Mouse (Mus musculus) neural tube, embryonic 10.5 days (tissue): ENCODE measurements around the gene Kcnb1.

Experiments used
- DNase-seq: peaks from one replicate; pipeline ENCODE4 v3.0.0-alpha.2; 2017; ENCODE audit warnings: low spot score; ENCODE audit errors: extremely low spot score

The Kcnb1 gene

DNA sequence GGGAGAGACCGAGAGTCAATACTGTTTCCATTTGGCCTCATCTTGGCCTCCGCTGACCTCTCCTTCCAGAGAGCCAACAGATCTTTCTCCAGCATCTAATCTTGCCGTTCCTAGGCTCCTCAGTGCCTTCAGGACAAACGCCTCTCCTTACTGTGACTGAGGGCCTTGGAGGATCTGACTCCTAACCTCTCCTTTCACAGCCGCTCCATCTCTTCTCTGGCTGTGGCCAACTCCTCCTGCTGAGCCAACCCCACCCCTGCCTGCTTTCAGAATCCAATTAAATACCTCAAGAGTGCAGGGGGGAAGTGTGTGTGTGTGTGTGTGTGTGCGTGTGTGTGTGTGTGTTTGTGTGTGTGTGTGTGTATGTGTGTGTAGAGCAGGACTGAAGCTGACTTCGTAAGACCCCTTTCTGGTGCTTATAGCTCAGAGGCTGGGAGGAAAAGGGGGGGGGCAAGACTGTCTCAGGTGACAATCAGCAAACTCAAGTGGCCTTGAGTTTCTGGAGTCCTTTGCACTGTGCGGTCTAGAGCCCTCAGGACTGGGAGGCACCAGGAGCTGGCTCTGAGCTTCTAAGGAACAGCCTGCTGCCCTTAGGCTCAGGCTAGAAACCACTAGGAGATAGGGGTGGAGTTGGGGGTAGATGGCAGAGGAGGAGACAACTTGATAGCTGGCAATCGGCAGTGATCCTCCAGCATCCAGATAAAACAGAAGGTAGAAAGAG lies 59.7 kb downstream of the Kcnb1 start:
- DNase-seq: peak; percentile 23

GRCm38 (mm10) chr2:167129608-167129955 lies 60.4 kb downstream of the Kcnb1 start:
- peak; percentile 47 for DNase-seq

GRCm38 (mm10) chr2:167128699-167129607 lies 61.0 kb downstream of the Kcnb1 start:
- DNase-seq: peak; percentile 18

DNA sequence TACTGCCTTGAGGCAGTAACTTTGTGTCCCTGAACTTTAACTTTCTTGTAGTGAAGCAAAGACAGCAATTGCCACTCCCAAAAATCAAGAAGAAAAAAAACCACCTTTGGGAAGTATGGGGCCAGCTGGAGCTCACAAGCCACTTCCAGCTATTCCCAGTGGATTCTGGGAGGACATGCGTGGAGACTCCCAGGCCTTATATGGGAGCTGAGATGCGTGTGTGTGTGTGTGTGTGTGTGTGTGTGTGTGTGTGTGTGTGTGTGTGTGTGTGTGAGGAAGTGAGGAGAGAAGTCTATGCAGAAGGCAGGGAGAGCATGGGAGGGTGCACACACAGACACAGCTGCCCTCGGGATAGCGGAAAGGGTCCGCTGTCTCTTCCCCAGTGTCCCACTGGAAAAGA lies 62.6 kb downstream of the Kcnb1 start:
- no peak for DNase-seq

- DNase-seq: no peak
These were observed 64.2 kb downstream of the Kcnb1 start for GRCm38 (mm10) chr2:167125781-167126180.

GRCm38 (mm10) chr2:167123936-167124335 lies 66.0 kb downstream of the Kcnb1 start:
- DNase-seq: no peak

GRCm38 (mm10) chr2:167122737-167123136 lies 67.2 kb downstream of the Kcnb1 start:
- DNase-seq: no peak

DNA sequence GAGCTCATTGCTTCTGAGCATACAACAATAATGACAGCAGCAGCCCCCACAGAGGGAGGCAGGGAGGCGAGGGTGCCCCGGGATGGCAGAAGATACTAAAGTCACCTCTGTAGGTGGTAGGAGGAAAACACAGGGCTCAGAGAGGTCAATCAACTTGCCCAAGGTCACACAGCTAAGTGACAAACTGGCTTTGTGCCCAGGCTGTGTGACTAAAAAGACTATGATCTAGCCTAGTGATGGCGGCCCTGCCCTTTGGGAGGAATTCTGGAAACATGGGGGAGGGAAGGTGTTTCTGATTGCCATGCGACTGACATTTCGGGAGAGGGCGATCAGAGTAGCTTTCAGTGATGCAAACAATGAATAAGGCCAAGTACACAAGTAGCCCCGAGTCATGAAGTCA lies 68.0 kb downstream of the Kcnb1 start:
- DNase-seq: no peak

- DNase-seq: no peak
These were observed 68.7 kb downstream of the Kcnb1 start for GRCm38 (mm10) chr2:167121228-167121627.

- DNase-seq: no peak
These were observed 69.6 kb downstream of the Kcnb1 start for GRCm38 (mm10) chr2:167120186-167120830.

DNA sequence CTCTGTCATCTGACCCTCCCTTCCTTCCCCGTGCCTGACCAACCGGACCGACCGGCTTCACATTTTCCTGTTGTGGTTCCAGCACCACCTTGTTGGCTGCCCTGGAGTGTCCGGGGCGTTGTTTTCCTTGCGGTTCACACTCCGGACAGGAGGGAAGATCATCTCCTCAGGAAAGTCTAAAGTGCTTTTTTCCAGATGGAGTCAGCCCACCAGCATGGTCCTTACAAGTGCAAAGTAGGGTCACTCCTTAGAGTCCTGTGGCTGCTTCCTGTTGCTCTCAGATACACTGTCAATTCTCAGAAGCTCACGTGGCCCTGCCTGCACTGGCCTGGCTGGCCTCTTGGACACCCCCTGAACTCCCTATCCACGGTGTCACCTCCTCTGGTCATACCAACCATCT lies 71.9 kb downstream of the Kcnb1 start:
- DNase-seq: no peak

- DNase-seq: peak; percentile 92
These were observed 77.2 kb downstream of the Kcnb1 start for GRCm38 (mm10) chr2:167112737-167113136.

GRCm38 (mm10) chr2:167112259-167112658 lies 77.7 kb downstream of the Kcnb1 start:
- DNase-seq: no peak

DNA sequence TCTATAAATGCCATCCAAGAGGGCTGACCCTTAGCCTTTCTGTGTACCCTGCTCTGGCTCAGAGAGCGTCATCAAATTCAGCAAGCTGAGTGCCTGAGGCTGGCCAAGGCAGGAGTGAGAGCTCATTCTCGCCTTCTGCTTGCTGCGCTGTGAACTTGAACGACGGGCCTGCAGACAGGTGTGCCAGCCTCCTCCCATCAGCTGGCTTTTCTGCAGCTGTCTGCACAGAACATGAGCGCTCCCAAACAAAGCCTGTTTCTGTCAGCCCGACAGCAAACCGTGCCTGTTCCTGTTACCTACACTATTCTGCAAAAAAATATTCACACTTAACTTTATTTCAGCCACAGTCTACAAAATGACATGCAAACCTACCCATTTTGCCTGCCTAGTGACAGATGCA lies 80.4 kb downstream of the Kcnb1 start:
- DNase-seq: no peak

DNA sequence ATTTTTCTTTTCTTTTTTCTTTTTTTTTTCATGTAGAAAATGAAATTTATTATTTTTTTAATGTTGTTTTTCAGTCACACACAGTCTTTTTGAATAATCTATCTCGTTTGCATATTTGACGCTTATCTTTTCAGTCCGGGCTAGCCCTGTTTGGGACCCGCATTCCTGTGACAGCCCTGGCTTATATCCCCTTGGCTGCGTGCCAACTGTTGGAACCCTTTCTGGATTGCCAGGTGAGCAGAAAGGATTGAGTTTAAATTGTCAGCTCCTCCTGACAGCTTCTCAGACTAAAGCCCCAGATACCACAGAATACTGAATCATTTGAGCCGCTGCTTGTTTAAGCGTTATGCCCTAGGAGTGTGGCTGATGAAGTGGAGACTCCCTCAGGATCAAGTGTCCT lies 86.4 kb downstream of the Kcnb1 start:
- DNase-seq: no peak

DNA sequence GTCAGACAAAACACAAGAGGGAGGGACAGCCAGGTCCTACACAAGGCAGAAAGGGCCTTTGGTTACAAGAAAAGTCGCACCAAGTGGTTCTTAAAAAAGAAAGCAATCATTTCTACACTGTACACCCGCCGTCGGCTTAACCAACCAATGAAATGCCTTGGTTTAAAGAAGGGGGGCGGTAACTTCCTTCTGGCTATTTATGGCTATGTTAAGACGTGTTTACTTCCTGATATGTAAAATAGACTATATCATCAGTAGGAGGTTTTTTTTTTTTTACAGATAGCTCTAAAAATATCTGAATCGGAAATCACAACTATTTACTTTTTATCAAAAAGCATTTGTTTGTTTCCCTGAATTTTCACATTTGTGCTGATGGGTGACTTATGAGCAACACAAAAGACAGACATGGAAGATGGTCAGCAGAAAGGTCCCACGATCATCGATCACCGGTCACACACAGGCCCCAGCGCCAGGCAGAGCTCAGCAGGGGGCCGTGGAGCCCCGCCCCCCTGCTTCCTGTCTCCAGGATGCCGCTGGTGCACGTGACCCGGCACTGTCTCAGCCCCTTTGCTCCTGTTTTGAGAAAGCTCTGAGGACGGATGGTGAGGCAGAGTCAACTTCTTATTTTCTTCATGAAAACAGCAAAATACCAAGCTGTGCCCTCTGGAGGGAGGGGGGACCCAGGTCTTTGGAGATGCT lies 88.1 kb downstream of the Kcnb1 start:
- no peak for DNase-seq

DNA sequence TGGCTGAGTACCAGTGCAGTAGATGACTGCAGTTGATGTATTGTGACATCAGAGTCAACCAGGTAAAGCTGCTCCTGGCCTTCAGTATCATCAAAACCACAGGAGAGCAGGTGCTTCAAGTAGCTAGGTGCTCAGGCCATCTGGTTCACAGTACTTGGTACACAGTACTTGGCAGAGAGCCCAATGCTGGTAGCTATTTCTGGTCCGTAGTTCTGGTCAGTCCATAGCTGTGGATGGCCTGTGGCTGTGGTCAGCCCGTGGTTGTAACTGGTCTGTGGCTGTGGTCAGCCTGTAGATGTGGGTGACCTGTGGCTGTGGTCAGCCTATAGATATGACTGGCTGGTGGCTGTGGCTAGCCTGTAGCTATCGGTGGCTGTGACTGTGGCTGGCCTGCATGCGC lies 95.3 kb downstream of the Kcnb1 start:
- no peak for DNase-seq

GRCm38 (mm10) chr2:167093171-167093900 lies 96.6 kb downstream of the Kcnb1 start:
- DNase-seq: no peak

- DNase-seq: no peak
These were observed 99.7 kb downstream of the Kcnb1 start for GRCm38 (mm10) chr2:167090271-167090670.

GRCm38 (mm10) chr2:167086836-167087235 lies 103.1 kb downstream of the Kcnb1 start:
- DNase-seq: no peak

- no peak for DNase-seq
These were observed 103.9 kb downstream of the Kcnb1 start for GRCm38 (mm10) chr2:167086092-167086491.
